Mouse (Mus musculus): ENCODE measurements around the gene Slc7a15. TPM values are rescaled to one million over a fixed set of nuclear protein-coding genes. Genes with fewer than 3 reads are reported as not detected.

The Slc7a15 gene
- polyA plus RNA-seq, 1 experiment from 2014 or later = not detected

DNA sequence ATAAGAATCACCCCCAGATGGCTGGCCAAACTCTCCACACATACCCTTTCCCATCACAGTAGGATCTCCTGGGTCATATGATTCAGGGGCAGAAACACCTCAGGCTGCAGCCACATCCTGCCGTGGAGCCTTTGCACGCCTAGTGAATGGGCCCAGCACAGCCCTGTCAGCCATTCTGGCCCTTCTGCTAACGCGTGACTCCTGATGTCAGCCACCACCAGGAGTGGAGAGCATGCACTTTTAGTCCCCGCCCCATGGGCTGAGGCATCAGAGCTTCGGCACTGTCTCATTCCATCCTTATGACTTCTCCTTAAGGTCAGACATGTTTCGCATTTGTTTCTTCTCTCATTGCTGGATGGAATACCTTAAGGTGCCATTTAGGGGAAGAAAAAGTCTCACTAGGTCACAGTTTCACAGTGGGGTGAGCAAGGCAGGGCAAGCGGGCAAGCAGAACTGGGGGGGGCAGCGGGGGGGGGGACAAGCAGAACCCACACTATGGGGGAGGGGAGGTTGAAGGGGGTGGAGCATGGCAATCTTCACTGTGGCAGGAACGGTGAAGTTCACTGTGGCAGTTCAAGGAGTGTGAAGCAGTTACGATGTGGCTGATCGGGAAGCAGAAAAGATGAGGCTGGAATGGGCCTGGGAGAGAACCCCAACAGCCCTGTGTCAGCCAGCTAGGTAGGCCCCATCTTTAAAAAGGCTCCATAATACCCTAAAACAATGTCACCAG lies 79.3 kb downstream of the Slc7a15 start:
- no peaks in the 10 kb centered on the region for H3K9me3 ChIP-seq
- DNase-seq (ENCODE audit: extremely low spot score, low spot score) = no peak
- no peak overlapping the region for H3K27ac ChIP-seq
- no peaks in the 10 kb centered on the region for H3K36me3 ChIP-seq (replicated peaks)
- no peaks in the 10 kb centered on the region for H3K27me3 ChIP-seq (ENCODE audit: poor library complexity, severe bottlenecking)
- peaks cover 19% of the 10 kb centered on the region for H3K4me1 ChIP-seq
- WGBS = 73% methylated on average over 12 of the region's 12 CpGs
- H3K4me3 ChIP-seq = no peak overlapping the region

DNA sequence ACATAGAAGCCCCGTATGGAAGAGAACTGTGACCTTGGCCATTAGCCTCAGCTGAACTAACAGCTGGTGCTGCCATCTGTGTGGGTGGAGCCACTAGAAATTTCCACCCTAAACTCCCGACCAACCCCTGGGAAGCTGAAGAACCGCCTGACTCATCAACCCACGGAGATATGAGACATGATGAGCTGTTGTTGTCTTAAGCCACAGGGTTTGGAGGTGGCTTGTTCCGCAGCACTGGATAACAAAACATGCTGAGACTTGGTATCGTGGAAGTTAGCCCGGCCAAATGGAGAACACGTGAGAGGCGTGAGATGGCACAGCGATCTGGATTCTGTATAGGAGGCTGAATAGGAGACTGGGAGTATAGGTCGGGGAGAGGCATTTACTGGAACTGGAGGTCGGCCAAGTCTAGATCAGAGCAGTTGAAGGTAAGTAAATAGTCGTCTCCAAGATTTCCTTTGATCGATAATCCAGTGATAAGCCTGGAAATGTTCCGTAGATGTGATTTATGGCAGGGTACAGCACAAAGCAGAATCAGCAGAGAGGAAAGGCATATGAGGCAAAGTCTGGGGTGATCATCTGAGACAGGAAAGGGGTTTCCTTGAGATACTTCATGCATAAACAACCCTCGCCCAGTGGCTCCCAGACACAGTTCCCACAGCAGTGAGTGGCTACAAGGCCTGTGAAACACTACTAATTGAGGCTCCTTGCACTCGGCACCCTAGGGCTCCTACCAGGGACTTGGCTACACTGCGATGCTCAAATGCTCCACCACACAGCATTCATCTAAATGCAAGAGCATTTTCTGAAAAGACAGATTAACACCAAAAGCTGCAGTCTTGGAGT lies 87.6 kb downstream of the Slc7a15 start:
- Histone ChIP-seq H3K36me3 (replicated peaks) (no peaks in the 10 kb centered on the region), H3K27me3 (ENCODE audit: poor library complexity, severe bottlenecking) (no peaks in the 10 kb centered on the region), H3K4me1 (no peaks in the 10 kb centered on the region), H3K27ac (no peak overlapping the region), H3K9me3 (no peaks in the 10 kb centered on the region), H3K4me3 (no peak overlapping the region)
- DNase-seq (ENCODE audit: extremely low spot score, low spot score) = no peak
- 88% methylated on average over 18 of the region's 18 CpGs for WGBS

DNA sequence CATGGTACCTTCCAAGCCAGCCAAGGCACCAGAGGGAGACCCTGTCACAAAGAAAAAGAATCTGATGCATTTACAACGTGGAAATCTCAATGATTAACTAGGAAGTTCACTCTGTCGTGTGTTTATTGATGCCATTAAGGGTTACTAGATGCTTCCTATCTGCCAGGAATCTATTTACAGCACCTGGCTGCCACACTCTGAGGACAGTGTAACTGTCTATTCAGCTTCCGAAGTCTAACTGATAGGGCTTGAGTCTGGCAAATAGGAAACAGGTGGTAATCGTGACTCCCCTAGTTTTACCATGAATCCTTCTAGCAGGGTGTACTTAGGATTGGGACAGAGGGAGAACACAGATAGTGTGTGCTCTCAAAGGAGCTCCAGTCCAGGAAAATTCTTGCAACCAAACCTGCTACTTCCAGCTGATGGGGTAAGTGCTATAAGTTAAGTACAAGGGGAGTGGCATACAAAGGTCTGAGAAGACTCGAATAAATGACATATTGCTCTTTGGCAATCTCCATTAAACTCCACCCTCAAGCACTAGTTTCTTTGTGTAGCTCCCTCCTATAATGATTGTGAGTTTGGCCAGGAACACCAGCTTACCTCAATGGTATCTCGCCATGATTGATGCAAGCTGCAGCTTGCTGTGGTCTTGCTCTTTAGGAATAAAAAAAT lies 88.4 kb downstream of the Slc7a15 start:
- Histone ChIP-seq H3K4me3 (no peak overlapping the region), H3K9me3 (no peaks in the 10 kb centered on the region), H3K27ac (no peak overlapping the region), H3K36me3 (replicated peaks) (no peaks in the 10 kb centered on the region), H3K27me3 (ENCODE audit: poor library complexity, severe bottlenecking) (no peaks in the 10 kb centered on the region), H3K4me1 (no peaks in the 10 kb centered on the region)
- 83% methylated on average over 6 of the region's 6 CpGs for WGBS
- no peak for DNase-seq (ENCODE audit: extremely low spot score, low spot score)

DNA sequence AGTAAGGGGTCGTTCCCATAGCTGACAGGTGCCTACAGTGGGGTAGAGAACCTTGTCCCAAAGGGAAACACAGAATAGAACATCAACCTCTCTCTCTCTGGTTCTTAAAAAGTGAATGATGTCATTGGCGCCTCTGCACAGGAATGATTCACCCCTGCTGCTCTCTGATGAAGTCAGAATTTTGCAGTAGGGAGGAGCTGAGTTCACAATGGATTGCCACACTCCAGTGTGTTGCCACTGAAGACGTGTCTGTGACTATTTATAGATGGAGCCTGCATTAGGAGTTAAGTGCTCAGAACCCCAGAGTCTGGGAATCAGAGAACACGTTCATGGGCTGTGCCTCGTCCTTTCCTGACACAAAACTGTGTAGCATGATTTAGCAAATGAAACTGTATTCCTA lies 89.2 kb downstream of the Slc7a15 start:
- no peak for DNase-seq (ENCODE audit: extremely low spot score, low spot score)
- H3K27ac ChIP-seq = no peak overlapping the region
- H3K4me3 ChIP-seq = no peak overlapping the region
- H3K27me3 ChIP-seq (ENCODE audit: poor library complexity, severe bottlenecking) = no peaks in the 10 kb centered on the region
- no peaks in the 10 kb centered on the region for H3K36me3 ChIP-seq (replicated peaks)
- no peaks in the 10 kb centered on the region for H3K9me3 ChIP-seq
- no peaks in the 10 kb centered on the region for H3K4me1 ChIP-seq
- 81% methylated on average over 5 of the region's 5 CpGs for WGBS

DNA sequence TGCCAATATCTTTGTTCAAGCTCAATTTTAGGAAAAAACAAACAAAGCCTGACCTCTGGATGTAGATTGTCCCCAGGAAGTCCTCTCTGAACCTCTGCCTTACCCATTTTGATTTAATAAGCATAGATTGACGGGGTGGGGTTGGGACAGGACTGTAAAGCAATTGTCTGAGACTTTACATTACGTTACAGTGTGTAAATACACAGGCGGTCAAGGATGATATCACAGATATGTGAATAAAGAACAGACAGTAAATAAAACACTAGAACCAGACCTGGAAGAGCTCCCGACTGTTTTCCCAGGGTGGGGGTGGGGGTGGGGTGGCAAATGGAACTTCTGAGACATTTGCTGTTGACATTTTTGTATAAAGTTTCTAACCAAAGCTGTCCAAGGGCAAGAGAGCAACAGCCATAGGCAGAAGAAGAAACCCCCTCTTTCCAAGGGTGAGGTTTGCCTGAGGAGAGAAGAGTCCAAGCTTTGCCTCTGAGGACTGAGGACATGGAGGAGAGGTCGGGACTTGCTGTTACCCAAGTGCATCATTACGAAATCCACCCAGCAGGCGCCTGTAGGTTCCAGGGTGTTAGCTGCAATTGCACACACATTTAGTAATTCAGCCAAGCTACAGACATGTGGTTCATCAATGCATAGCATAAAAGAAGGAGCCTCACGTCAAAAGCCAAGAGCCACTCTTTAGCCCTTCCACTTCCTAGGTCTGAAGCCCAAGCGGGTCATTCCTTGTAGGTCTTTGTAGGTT lies 91.7 kb downstream of the Slc7a15 start:
- Histone ChIP-seq H3K4me1 (no peaks in the 10 kb centered on the region), H3K4me3 (no peak overlapping the region), H3K27ac (no peak overlapping the region), H3K9me3 (no peaks in the 10 kb centered on the region), H3K36me3 (replicated peaks) (no peaks in the 10 kb centered on the region), H3K27me3 (ENCODE audit: poor library complexity, severe bottlenecking) (no peaks in the 10 kb centered on the region)
- WGBS = 82% methylated on average over 9 of the region's 9 CpGs
- DNase-seq (ENCODE audit: extremely low spot score, low spot score) = no peak

DNA sequence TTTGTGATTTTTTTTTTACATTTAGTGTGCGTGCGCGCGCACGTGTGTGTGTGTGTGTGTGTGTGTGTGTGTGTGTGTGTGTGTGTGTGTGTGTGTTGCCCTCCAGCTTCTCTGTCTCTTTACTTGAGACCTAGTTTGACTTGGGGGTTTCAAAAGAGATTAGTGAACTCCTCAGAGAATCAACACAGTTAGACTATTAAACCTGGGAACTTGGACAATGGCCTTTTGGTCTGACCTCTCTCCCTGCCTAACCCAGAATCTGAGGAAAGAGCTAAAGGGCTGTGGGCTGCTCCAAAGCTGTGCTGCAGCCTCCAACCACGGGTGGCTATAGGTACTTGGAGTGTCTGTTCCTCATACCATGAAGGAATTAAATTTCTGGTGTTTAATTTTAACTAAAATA lies 94.7 kb downstream of the Slc7a15 start:
- DNase-seq (ENCODE audit: extremely low spot score, low spot score) = no peak
- H3K4me1 ChIP-seq = peaks cover 13% of the 10 kb centered on the region
- H3K27me3 ChIP-seq (ENCODE audit: poor library complexity, severe bottlenecking) = no peaks in the 10 kb centered on the region
- H3K4me3 ChIP-seq = no peak overlapping the region
- H3K27ac ChIP-seq = no peak overlapping the region
- no peaks in the 10 kb centered on the region for H3K36me3 ChIP-seq (replicated peaks)
- 86% methylated on average over 6 of the region's 6 CpGs for WGBS
- no peaks in the 10 kb centered on the region for H3K9me3 ChIP-seq

DNA sequence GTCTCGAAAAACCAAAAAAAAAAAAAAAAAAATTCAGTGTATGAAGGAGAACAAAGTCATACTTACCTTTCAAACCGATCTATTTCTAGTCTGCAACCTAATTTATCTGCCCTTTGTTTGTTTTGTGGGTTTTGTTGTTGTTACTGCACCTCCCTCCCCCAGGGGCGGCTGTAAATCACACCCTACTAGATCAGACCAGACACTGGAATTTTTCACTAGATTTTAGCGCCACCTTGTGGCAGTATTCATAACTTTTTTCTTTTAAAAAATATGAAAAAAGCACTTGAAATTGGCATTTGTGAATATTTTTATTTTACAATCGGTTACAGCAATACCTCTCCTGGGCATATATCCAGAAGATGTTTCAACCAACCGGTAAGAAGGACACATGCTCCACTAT lies 96.3 kb downstream of the Slc7a15 start:
- Histone ChIP-seq H3K4me1 (peaks cover 29% of the 10 kb centered on the region), H3K36me3 (replicated peaks) (no peaks in the 10 kb centered on the region), H3K27me3 (ENCODE audit: poor library complexity, severe bottlenecking) (no peaks in the 10 kb centered on the region), H3K9me3 (no peaks in the 10 kb centered on the region), H3K27ac (no peak overlapping the region), H3K4me3 (no peak overlapping the region)
- no peak for DNase-seq (ENCODE audit: extremely low spot score, low spot score)
- 19% methylated on average over 6 of the region's 6 CpGs for WGBS

DNA sequence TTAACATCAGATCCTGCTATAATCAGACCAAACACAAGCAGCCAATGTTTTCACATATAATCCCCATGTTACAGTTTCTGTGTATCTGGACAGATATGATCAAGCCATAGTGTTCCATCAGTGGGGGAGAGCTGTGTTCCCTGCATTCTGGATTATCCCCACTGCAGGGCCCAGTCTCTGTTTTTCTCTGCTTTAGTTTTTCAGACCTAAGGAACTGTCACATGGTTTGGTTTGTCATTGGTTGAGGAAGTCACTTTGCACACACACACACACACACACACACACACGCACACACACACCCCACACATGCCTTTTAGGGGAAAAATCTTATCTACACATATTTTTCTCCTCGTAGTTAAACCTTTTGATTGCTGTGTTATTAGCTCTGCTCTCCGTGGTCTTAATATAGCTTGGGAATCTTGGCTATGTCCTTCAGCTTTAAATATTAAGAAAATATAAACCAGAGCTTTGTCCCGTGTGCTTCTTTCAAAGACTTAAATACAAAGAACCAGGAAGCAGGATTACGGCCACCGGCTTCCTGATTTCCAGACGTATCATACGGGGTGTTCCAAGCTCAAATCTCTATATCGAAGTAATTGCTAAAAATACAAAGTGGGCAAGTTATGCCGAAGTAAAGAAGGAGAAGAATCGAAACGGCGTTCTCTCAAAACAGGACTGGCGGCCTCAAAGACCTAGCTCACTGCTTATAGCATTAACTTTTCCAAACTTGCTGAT lies 97.1 kb downstream of the Slc7a15 start:
- Histone ChIP-seq H3K27me3 (ENCODE audit: poor library complexity, severe bottlenecking) (no peaks in the 10 kb centered on the region), H3K27ac (no peak overlapping the region), H3K36me3 (replicated peaks) (no peaks in the 10 kb centered on the region), H3K4me3 (no peak overlapping the region), H3K4me1 (peaks cover 37% of the 10 kb centered on the region), H3K9me3 (no peaks in the 10 kb centered on the region)
- 91% methylated on average over 14 of the region's 14 CpGs for WGBS
- DNase-seq (ENCODE audit: extremely low spot score, low spot score) = no peak

DNA sequence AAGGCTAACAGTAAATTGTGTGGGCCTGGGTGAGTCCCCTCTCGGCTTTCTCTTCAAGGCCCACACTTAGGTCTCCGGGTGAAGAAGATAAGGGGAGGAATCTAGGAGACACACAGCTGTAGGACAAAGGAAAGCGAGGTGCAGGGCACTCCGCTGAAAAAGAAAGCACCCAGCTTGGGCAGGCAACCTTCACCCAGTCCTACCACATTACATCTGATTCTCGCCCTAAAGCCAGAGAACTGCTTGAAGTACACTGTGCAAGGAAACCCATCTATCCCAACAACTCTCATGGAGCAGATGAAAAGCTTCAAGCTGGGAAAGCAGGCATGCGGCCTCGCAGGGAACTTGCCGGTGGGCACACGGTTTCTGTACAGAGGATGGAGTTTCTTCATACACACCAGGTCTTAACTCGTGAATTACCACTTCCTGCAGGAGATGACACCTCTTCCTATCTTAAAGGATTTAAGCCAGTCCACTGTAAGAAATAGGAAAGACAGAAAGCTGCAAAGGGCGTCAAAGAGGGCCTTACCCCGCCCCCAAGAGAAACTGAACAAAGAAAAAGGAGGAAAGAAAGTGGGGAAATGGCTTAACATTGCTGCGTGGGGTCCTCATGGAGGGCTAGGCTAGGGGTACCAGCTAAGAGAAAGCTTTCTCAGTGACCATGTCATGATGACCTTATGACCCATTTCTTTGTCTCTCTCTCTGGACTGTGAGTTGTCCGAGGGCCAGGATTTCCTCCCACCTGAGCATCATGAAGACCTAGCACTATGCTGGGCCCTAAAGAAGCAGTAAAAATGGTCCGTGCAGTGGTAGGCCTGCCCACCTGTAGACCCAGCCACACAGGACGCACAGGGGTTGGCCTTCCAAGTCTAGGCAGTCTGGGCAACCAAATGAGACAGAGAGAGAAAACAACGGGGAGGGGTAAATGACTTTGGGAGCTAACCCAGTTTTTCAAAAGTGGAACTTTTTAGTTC lies 98.0 kb downstream of the Slc7a15 start:
- DNase-seq (ENCODE audit: extremely low spot score, low spot score) = peak; percentile 44
- Histone ChIP-seq H3K4me1 (peaks cover 45% of the 10 kb centered on the region), H3K9me3 (no peaks in the 10 kb centered on the region), H3K27me3 (ENCODE audit: poor library complexity, severe bottlenecking) (no peaks in the 10 kb centered on the region), H3K36me3 (replicated peaks) (no peaks in the 10 kb centered on the region), H3K27ac (peak overlapping the region; percentile 99), H3K4me3 (peak overlapping the region; percentile 92)
- WGBS = 50% methylated on average over 17 of the region's 17 CpGs

DNA sequence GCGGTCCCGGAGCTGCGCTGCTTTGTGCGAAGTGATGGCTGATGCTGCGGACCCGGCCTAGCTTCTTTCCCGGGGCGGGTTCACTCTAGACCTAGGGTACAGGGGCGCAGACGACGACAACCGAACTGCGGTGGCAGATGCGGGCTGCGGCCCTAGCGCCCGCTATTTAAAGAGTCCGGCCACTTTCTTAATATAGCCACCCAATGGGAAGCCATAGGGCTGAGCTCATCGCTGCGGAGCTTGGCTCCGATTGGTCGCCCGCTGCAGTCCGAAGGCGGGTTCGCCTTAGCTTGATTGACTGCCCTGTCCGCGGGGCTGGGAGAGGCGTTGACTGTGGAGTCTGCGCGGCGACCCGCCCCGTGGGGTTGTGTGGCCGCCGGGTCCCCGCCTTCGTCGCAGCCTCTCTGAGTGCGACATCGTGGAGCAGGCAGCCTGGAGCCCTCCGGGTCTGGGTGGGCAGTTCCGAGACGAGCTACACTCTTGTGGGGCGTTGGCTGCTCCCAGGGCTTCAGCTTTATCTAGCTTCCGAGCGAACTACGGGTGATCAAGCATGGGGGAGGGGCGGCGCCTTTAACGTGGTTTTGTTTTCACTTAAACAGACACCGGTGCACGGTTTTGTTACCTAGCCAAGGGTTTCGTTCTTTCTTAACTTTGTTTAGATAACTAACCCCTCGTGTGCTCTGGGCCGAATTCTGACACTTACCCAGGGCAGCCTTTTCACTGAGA lies 98.8 kb downstream of the Slc7a15 start, which contains the start of gene Rhob:
Rhob (minus strand) TSS at position 139 of the 726 bp plus-strand sequence.
- WGBS = under 1% methylated on average over 56 of the region's 56 CpGs
- Histone ChIP-seq H3K4me3 (peak within 1 kb of the TSS; percentile 92), H3K9me3 (no peaks in the 10 kb centered on the region), H3K4me1 (peaks cover 48% of the 10 kb centered on the region), H3K27ac (peak within 1 kb of the TSS; percentile 99), H3K27me3 (ENCODE audit: poor library complexity, severe bottlenecking) (no peaks in the 10 kb centered on the region), H3K36me3 (replicated peaks) (no peaks in the 10 kb centered on the region)
- DNase-seq (ENCODE audit: extremely low spot score, low spot score) = peak; percentile 94

Measured in forebrain, embryonic 10.5 days (tissue).